Mouse (Mus musculus): ENCODE measurements around the gene Prrc2b. TPM values are rescaled to one million over a fixed set of nuclear protein-coding genes. Genes with fewer than 3 reads are reported as not detected.

The Prrc2b gene
- polyA plus RNA-seq, 1 experiment from 2014 or later: 24.5 TPM

DNA sequence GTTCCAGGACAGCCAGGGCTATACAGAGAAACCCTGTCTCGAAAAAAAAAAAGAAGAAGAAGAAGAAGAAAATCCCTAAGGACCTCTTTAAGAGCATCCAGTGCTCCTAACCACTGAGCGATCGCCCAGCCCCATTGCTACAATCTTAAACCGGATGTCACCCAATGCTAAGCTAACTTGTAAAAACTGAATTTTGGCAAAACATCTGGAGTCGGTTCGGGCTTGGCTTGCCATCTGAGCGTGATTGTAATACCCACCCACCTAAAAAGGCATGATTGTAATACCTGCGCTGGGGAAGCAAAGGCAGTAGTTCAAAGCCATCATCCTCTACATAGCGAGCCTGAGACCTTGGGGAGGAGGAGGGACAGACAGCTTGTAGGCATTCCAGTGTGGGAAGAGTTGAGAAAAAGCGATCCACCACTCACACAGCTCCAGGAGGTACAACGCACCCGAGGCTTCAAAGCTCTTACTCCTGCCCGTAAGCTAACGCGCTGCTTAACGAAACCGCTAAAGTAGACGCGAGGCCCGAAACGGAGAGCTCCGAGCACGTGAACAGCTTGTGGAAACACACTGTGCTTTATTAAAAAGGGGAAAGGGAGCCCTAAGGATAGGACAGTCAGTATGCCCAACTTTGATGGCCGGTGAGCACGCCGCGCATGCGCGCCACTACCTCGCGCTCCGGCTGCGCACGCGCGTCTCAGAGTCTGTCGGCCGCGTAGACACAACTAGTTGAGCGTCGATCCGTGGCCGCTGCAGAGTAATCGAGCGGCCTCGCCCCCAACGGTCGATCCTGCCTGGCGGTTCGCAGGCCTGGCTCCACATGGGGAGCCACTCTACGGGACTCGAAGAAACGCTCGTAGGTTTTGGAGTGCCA, 85.2 kb downstream of the Prrc2b start, which contains the start of gene Pomt1:
Pomt1 (plus strand) TSS at position 705 of the 874 bp plus-strand sequence.
- Histone ChIP-seq H3K4me1 (peaks cover 26% of the 10 kb centered on the region), H3K27me3 (replicated peaks) (no peaks in the 10 kb centered on the region), H3K9ac (peak within 1 kb of the TSS; percentile 91), H3K27ac (replicated peaks) (peak within 1 kb of the TSS; percentile 95), H3K9me3 (no peaks in the 10 kb centered on the region), H3K36me3 (peaks cover 51% of the 10 kb centered on the region), H3K4me2 (peak within 1 kb of the TSS; percentile 82), H3K4me3 (peak within 1 kb of the TSS; percentile 67)
- ATAC-seq (ENCODE audit: extremely low read depth, insufficient number of reproducible peaks, low FRiP score, low TSS enrichment): peak; percentile 85
- under 1% methylated on average over 54 of the region's 54 CpGs for WGBS

DNA sequence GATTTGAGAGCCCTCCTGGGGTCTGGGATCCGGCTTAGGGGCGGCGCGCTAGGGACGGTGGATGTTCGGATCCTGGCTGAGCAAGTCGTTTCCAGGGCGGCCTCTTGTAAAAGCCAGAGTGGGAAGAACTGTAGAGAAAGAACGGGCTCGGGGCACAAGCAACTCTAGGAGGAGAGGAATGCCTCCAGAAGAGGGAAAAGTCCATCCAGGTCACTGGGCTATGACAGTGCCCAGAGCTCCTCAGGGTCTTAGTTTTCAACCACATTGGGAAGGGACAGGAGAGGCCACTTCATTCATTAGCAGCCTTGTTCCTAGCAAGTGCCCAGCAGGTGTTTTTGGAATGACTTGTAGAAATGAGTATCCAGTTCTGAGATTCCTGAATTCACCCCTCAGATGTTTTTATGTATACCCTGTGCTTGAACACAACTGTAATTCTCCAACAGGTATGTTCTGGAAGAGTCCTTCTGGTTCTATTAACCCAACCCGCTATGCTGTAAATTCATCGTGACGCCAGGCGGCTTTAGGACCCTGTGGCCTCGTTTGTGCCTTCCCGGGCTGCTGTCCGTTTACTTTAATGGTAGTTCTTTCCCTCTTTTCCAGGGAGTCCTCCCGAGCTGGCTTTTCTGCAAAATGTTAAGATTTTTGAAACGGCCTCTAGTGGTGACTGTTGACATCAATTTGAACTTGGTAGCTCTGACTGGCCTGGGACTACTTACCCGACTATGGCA, 86.0 kb downstream of the Prrc2b start:
- H3K27ac ChIP-seq (replicated peaks): peak overlapping the region; percentile 95
- WGBS: under 1% methylated on average over 20 of the region's 20 CpGs
- no peak; the same call in 1 of the 2 replicates for ATAC-seq (ENCODE audit: extremely low read depth, insufficient number of reproducible peaks, low FRiP score, low TSS enrichment)
- no peaks in the 10 kb centered on the region for H3K9me3 ChIP-seq
- H3K4me2 ChIP-seq: peak overlapping the region; percentile 82
- no peaks in the 10 kb centered on the region for H3K27me3 ChIP-seq (replicated peaks)
- peaks cover 46% of the 10 kb centered on the region for H3K36me3 ChIP-seq
- H3K4me1 ChIP-seq: peaks cover 26% of the 10 kb centered on the region
- H3K4me3 ChIP-seq: peak overlapping the region; percentile 67
- peak overlapping the region; percentile 88 for H3K9ac ChIP-seq

DNA sequence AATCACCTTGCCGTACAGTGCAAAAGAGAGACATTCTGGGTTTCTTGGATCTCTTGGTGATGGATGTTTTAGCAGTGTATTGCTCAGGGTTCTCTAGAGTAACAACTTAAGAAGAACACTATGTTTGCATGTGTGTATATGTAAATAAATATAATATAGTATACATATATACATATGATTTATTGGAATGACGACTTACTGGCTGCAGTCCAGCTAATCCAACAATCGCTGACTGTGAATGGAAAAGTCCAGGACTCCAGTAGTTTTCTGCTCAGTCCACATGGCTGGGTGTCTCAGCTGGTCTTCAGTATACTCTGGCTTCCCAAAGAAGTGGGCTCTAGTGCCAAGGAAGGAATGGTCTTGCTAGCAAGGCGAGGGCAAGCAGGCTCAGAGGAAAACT, 86.7 kb downstream of the Prrc2b start:
- H3K4me1 ChIP-seq: peaks cover 26% of the 10 kb centered on the region
- peak overlapping the region; percentile 95 for H3K27ac ChIP-seq (replicated peaks)
- H3K36me3 ChIP-seq: peaks cover 44% of the 10 kb centered on the region
- peak overlapping the region; percentile 88 for H3K9ac ChIP-seq
- 33% methylated on average over 4 of the region's 4 CpGs for WGBS
- ATAC-seq (ENCODE audit: extremely low read depth, insufficient number of reproducible peaks, low FRiP score, low TSS enrichment): no peak
- H3K27me3 ChIP-seq (replicated peaks): no peaks in the 10 kb centered on the region
- H3K4me3 ChIP-seq: peak overlapping the region; percentile 67
- no peaks in the 10 kb centered on the region for H3K9me3 ChIP-seq
- peak overlapping the region; percentile 82 for H3K4me2 ChIP-seq

DNA sequence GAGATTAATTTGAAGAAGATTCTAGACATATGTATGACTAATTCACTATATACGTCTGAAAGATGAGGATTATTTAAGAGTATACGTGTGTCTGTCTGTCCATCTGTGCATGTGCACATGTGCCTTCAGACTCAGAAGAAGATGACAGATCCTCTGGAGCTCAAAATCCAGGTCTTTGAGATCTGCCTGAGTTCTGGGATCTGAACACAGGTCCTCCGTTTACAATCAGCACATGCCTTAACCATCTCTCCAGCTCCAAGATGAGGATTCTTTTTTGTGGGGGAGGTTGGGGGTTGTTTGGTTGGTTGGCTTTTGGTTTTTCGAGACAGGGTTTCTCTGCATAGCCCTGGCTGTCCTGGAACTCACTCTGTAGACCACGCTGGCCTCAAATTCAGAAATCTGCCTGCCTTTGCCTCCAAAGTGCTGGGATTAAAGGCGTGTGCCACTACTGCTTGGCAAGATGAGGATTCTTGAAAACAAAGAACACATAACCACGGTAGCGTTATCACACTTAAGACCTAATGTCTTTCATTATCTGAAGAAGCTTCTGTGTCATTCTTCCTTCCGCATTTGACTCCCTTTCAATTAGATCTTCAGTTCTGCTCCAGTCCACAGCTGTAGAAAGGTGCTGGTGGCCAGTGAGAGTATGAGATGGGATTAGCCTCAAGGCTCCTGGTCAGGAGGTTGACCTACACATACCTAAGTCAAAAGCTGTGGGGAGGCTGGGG, 88.0 kb downstream of the Prrc2b start:
- no peaks in the 10 kb centered on the region for H3K9me3 ChIP-seq
- H3K36me3 ChIP-seq: peaks cover 41% of the 10 kb centered on the region
- H3K4me3 ChIP-seq: no peak overlapping the region
- 85% methylated on average over 9 of the region's 9 CpGs for WGBS
- no peak overlapping the region for H3K9ac ChIP-seq
- no peaks in the 10 kb centered on the region for H3K27me3 ChIP-seq (replicated peaks)
- H3K4me2 ChIP-seq: no peak overlapping the region
- H3K4me1 ChIP-seq: peaks cover 26% of the 10 kb centered on the region
- H3K27ac ChIP-seq (replicated peaks): no peak overlapping the region
- no peak for ATAC-seq (ENCODE audit: extremely low read depth, insufficient number of reproducible peaks, low FRiP score, low TSS enrichment)

GRCm38 (mm10) chr2:32240591-32240990, 89.7 kb downstream of the Prrc2b start:
- WGBS: 83% methylated on average over 5 of the region's 5 CpGs
- no peak overlapping the region for H3K9ac ChIP-seq
- no peaks in the 10 kb centered on the region for H3K27me3 ChIP-seq (replicated peaks)
- H3K9me3 ChIP-seq: no peaks in the 10 kb centered on the region
- no peak overlapping the region for H3K4me3 ChIP-seq
- peaks cover 47% of the 10 kb centered on the region for H3K36me3 ChIP-seq
- H3K27ac ChIP-seq (replicated peaks): no peak overlapping the region
- H3K4me1 ChIP-seq: peaks cover 12% of the 10 kb centered on the region
- no peak for ATAC-seq (ENCODE audit: extremely low read depth, insufficient number of reproducible peaks, low FRiP score, low TSS enrichment)
- H3K4me2 ChIP-seq: no peak overlapping the region

DNA sequence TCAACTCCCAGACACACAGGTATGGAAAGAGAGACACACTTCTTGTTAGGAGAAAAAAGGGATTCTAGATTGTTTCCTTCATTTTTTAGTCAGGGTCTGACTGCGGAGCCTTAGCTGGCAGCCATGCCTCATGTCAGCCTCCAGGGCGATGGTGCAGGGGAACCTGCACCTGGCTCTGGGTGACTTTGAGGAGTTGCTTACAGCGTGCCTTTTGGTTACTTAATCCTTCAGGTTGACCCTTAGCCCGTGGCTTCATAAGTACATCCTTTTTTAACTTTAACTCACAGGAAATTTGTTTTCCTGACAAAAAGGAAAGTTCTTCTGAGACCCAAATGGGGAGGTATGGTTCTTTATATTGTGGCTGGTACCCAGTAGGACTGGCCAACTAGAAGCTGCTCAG, 92.1 kb downstream of the Prrc2b start:
- H3K4me1 ChIP-seq: peaks cover 1% of the 10 kb centered on the region
- H3K27me3 ChIP-seq (replicated peaks): no peaks in the 10 kb centered on the region
- no peak overlapping the region for H3K9ac ChIP-seq
- ATAC-seq (ENCODE audit: extremely low read depth, insufficient number of reproducible peaks, low FRiP score, low TSS enrichment): no peak
- H3K4me2 ChIP-seq: no peak overlapping the region
- no peaks in the 10 kb centered on the region for H3K9me3 ChIP-seq
- H3K27ac ChIP-seq (replicated peaks): no peak overlapping the region
- H3K4me3 ChIP-seq: no peak overlapping the region
- H3K36me3 ChIP-seq: peaks cover 71% of the 10 kb centered on the region
- 82% methylated on average over 4 of the region's 4 CpGs for WGBS

DNA sequence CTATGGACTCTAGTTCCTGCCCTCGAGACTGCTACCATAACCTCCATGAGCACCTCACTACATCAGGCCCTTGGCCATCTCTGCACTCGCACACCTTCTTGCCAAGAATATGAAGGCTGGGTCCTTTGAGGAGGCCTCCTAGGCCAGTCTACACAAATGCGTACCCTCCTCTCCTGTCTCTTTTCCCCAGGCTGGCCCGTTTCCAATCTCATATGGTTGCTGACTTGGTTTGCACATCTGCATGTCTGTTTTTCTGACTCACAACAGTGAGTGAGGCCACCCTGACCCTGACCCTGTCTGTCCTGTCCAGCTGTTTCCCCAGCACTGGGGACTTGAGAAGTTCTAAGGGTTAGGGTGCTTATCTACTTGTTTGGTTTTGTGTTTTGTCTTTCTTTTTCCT, 95.9 kb downstream of the Prrc2b start:
- Histone ChIP-seq H3K4me1 (no peaks in the 10 kb centered on the region), H3K4me3 (no peak overlapping the region), H3K27ac (replicated peaks) (no peak overlapping the region), H3K9ac (no peak overlapping the region), H3K36me3 (peaks cover 95% of the 10 kb centered on the region), H3K9me3 (no peaks in the 10 kb centered on the region), H3K4me2 (no peak overlapping the region), H3K27me3 (replicated peaks) (no peaks in the 10 kb centered on the region)
- no peak for ATAC-seq (ENCODE audit: extremely low read depth, insufficient number of reproducible peaks, low FRiP score, low TSS enrichment)
- 76% methylated on average over 4 of the region's 4 CpGs for WGBS

GRCm38 (mm10) chr2:32248377-32249361, 97.8 kb downstream of the Prrc2b start:
- Histone ChIP-seq H3K27ac (replicated peaks) (no peak overlapping the region), H3K9ac (no peak overlapping the region), H3K27me3 (replicated peaks) (no peaks in the 10 kb centered on the region), H3K4me3 (no peak overlapping the region), H3K9me3 (no peaks in the 10 kb centered on the region), H3K36me3 (peaks cover 99% of the 10 kb centered on the region), H3K4me2 (no peak overlapping the region), H3K4me1 (no peaks in the 10 kb centered on the region)
- no peak for ATAC-seq (ENCODE audit: extremely low read depth, insufficient number of reproducible peaks, low FRiP score, low TSS enrichment)
- WGBS: 70% methylated on average over 10 of the region's 10 CpGs

GRCm38 (mm10) chr2:32251791-32252527, 101.1 kb downstream of the Prrc2b start:
- no peak overlapping the region for H3K4me3 ChIP-seq
- H3K27ac ChIP-seq (replicated peaks): no peak overlapping the region
- H3K27me3 ChIP-seq (replicated peaks): no peaks in the 10 kb centered on the region
- no peaks in the 10 kb centered on the region for H3K4me1 ChIP-seq
- no peak for ATAC-seq (ENCODE audit: extremely low read depth, insufficient number of reproducible peaks, low FRiP score, low TSS enrichment)
- WGBS: 80% methylated on average over 12 of the region's 12 CpGs
- H3K36me3 ChIP-seq: peaks cover 94% of the 10 kb centered on the region
- no peak overlapping the region for H3K9ac ChIP-seq
- H3K4me2 ChIP-seq: no peak overlapping the region
- H3K9me3 ChIP-seq: no peaks in the 10 kb centered on the region

DNA sequence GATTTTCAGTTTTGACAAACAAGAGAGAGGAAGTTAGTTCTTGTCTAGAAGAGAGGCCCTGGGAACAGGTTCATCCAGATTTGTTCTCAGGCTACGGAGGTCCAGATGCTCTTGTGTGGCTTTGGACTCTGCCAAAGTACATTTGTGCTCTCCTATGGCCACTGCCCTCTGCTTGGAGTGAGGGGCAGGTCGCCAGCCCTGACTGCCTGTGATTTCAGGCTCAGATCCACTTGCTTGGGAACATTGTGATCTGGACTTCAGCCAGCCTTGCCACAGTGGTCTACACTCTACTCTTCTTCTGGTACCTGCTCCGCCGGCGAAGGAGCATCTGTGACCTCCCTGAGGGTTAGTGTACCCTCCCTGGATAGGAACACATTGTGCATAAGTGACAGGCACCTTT, 101.8 kb downstream of the Prrc2b start:
- H3K9me3 ChIP-seq: no peaks in the 10 kb centered on the region
- H3K27me3 ChIP-seq (replicated peaks): no peaks in the 10 kb centered on the region
- H3K36me3 ChIP-seq: peaks cover 94% of the 10 kb centered on the region
- WGBS: 85% methylated on average over 5 of the region's 5 CpGs
- H3K4me2 ChIP-seq: no peak overlapping the region
- H3K4me3 ChIP-seq: no peak overlapping the region
- ATAC-seq (ENCODE audit: extremely low read depth, insufficient number of reproducible peaks, low FRiP score, low TSS enrichment): no peak
- no peak overlapping the region for H3K27ac ChIP-seq (replicated peaks)
- H3K4me1 ChIP-seq: no peaks in the 10 kb centered on the region
- H3K9ac ChIP-seq: no peak overlapping the region
